Mouse (Mus musculus): ENCODE data around the gene Mink1.

- no peak for TF ChIP-seq ZKSCAN1 (IDR thresholded peaks at IDR 0.05; ENCODE audit: low read depth, low read length)
- TF ChIP-seq POLR2A (IDR thresholded peaks at IDR 0.05; ENCODE audit: control insufficient read depth in 1 of 2, insufficient read depth in 1 of 2, low read depth in 1 of 2, low read length in 2 of 2, poor library complexity in 1 of 2) = no peak
- no peak for TF ChIP-seq ZC3H11A (IDR thresholded peaks at IDR 0.05; ENCODE audit: low read depth, low read length)
- no peak for TF ChIP-seq CTCF (IDR thresholded peaks at IDR 0.05 in 2 of 3, conservative IDR thresholded peaks at IDR 0.05 in 1 of 3; ENCODE audit: control insufficient read depth in 1 of 3, insufficient read depth in 1 of 3, low read depth in 2 of 3, low read length in 3 of 3, poor library complexity in 1 of 3, severe bottlenecking in 1 of 3)
- TF ChIP-seq GATA1 (IDR thresholded peaks at IDR 0.05; ENCODE audit: low read depth, low read length) = no peak
Measured at GRCm38 (mm10) chr11:70626877-70627276, 64.2 kb downstream of the Mink1 start.

Data from MEL (cell line).